Mouse (Mus musculus): Measurements from ENCODE around the gene Fam117a. TPM values are rescaled to one million over a fixed set of nuclear protein-coding genes. Genes with fewer than 3 reads are reported as not detected.

Fam117a gene
- 56.9 to 75.4 TPM (median 70.1 TPM) in 4 replicates for total RNA-seq (2023; ENCODE audit: inconsistent age)

GRCm38 (mm10) chr11:95336568-95337128 lies at the start of gene Fam117a:
TSS of gene Fam117a (plus strand) at chr11:95337018.

DNA sequence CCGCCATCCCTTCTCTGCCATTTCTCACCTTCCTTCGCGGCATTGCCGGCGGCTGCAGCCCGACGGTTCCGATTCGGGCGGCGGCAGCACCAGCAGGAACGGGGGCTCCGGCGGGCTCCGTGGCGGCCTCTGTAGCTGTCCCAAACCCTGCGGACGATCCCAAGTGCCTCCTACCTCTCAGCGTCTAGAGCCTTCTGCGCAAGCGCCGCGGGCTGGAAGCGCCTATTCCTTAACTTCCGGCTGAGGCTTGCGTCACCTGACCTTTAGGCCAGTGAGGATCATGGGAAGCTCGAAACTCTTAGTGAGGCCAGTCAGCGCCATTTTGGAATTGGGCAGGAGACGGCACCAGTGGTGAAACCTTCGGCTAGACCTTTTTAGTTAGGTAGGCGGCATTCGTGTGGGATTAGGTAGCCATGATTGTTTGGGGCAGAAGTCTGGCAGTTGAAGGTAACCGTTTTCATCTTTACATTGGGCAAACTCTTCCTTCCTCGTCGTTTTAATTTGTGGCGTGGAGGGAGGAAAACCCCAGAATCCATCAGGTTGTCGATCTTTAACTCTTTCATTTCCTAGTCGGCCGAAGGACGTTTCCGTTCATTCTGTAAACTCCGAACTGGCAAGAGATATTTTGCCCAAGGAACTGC lies 26.7 kb upstream of the Fam117a start, which contains the start of gene Kat7:
Gene Kat7 (minus strand): TSS at position 240 of the 641 bp plus-strand sequence.

DNA sequence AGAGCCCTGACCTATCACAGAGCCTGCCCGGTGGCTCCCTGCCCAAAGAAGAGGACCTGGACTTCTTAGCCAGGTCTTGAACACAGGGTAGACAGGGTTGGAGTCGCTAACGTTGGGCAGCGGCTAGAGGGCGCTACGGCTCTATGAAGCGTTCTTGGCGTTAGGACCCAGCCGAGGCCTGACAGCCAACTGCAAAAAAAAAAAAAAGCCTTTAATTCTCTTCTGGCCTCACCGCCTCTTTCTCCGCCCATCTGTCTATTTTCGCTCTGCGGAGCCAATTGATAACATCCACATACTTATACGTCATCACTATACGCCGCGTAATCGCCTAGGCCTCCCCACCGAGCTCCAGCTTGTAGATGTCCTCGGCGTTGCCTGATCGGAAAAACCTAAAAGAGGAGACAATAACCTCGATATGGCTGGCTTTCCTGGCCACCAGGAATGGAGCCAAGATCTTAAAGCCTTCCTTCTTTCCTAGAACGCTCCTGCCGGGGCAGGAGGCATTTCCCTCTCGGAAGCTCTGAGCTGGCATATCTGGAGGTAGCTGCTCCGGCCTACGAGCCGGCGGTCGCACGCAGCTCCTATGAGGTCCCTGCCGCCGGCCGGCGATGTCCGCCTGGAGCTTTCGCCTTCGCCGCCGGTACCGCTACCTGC lies 47.6 kb downstream of the Fam117a start, which contains the start of gene Slc35b1:
Gene Slc35b1 (plus strand): TSS at position 374 of the 654 bp plus-strand sequence.

DNA sequence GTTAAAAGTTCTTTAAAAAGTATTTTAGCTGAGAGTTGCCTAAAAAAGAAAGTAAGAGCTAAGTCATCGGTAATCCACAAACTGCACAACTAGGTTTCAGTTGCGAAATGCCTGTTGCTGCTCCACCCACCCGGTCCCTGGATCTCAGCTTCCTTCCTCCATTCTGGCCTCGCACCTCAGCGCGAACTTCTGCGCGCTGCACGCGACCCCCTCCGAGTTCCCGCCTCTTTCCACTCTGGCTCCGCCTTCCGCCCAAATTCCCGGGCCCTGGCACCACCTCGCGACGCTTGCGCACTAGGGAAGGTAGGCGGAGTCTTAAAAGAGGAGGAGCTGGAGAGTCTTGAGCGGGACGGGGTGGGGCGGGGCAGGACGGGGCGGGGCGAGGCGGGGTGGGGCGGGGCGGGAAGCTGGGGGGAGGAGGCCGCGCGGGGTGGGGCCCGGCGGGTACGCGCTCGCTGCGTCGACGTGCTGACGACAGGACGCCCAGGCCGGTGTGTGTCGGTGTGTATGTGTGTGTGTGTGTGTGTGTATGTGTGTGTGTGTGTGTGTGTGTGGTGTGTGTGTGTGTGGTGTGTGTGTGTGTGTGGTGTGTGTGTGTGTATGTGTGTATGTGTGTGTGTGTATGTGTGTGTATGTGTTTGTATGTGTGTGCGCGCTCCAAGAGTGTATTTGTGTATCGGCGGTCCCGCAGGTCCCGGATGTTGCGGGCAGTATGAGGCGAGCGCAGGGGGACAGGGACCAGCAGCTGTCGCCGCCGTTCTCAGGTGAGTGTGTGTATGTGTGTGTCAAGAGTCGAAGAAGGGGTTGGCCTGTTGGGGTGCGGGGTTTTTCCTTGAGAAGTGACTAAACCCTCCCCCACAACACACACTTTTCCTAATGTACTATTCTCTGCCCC lies 77.1 kb downstream of the Fam117a start, which contains the start of gene Spop:
Gene Spop (plus strand): TSS at position 440 of the 895 bp plus-strand sequence.

Other genes starting within 250 kb of the Fam117a start
- not detected in 4 replicates for gene Dlx3, start 216.9 kb upstream of the Fam117a start, total RNA-seq (2023; ENCODE audit: inconsistent age)
- gene Dlx4, start 190.8 kb upstream of the Fam117a start, total RNA-seq (2023; ENCODE audit: inconsistent age): not detected in 4 replicates
- 0.54 to 1.5 TPM (median 1.1 TPM) in 4 replicates for gene Tac4, start 75.5 kb upstream of the Fam117a start, total RNA-seq (2023; ENCODE audit: inconsistent age)
- 118 to 152 TPM (median 131 TPM) in 4 replicates for gene Kat7, start 26.8 kb upstream of the Fam117a start, total RNA-seq (2023; ENCODE audit: inconsistent age)
- 70.8 to 79.6 TPM (median 76.6 TPM) in 4 replicates for gene Slc35b1, start 47.7 kb downstream of the Fam117a start, total RNA-seq (2023; ENCODE audit: inconsistent age)
- 106 to 132 TPM (median 128 TPM) in 4 replicates for gene Spop, start 77.1 kb downstream of the Fam117a start, total RNA-seq (2023; ENCODE audit: inconsistent age)
- not detected in 4 replicates for gene Nxph3, start 177.6 kb downstream of the Fam117a start, total RNA-seq (2023; ENCODE audit: inconsistent age)